Mouse (Mus musculus): ENCODE results near the gene Plekha5.
"Not testable (repeated sequence)": the region's sequence is repeated elsewhere in the genome, so short reads cannot be mapped to it uniquely, and the experiment has no call there.

Plekha5 gene

GRCm38 (mm10) chr6:140580170-140580569, 156.3 kb downstream of the Plekha5 start:
- no peak for DNase-seq

GRCm38 (mm10) chr6:140586714-140587259, 162.9 kb downstream of the Plekha5 start:
- no peak for DNase-seq

DNA sequence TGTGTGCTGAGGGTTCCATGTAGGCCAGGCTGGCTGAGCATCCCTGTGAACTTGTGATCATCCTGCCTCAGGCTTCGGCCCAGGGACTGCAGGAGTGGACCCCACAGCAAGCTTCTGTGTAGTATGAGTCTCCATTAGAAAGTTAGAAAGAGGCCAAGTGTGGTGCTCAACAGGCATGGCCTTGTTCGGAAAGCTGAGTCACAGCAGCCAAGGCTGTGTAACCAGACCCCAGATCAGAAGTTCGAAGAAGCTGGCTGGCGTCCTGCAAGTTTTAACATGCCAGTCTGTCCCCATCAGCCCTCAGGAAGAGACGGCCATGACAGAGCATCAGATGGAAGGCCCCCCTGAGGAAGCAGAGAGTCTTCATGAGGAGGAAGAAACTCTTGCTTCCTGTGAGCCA, 167.5 kb downstream of the Plekha5 start:
- no peak for DNase-seq

GRCm38 (mm10) chr6:140592713-140593112, 168.9 kb downstream of the Plekha5 start:
- no peak for DNase-seq

DNA sequence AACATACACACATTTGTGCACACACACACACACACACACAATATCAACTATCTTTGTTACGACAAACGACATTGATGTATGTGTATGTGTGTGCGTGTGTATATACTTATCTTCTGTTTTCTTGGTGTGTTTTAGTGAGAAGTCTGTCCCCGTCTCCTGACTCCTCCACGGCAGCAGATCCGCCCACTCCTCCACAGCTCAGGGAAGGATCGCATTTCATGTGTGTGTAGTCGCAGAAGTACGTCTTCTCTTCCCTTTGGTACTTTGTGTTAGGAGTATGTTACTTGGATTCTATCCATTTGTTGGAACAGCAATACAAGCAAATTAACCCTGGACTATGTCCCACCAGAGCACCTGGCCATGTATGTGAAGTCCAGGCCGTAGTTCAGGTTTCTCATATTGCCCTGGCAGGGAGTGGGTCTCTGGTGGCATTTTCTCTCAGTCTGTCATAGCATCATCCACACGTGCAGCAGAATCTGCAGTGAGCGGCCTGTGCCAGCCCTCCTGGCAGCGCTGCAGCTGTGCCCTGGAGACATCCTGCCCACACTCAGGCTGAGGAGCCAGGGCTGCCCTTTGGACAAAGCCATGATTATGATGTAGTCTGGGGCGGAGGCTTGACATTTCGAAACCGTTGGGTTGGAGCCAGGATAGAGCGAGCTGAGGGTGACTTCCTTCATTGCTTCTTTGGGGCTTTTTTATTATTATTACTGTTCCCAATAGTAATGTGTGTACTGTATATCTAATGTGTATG, 169.7 kb downstream of the Plekha5 start:
- peak; percentile 82 for DNase-seq

GRCm38 (mm10) chr6:140595551-140595950, 171.7 kb downstream of the Plekha5 start:
- DNase-seq: peak; percentile 39

- DNase-seq: no peak
Observed at GRCm38 (mm10) chr6:140597381-140598329, 173.8 kb downstream of the Plekha5 start.

GRCm38 (mm10) chr6:140598516-140598915, 174.7 kb downstream of the Plekha5 start:
- no peak for DNase-seq

GRCm38 (mm10) chr6:140599337-140599736, 175.5 kb downstream of the Plekha5 start:
- DNase-seq: no peak

- DNase-seq: not testable (repeated sequence)
Observed at GRCm38 (mm10) chr6:140600671-140601070, 176.8 kb downstream of the Plekha5 start.

DNA sequence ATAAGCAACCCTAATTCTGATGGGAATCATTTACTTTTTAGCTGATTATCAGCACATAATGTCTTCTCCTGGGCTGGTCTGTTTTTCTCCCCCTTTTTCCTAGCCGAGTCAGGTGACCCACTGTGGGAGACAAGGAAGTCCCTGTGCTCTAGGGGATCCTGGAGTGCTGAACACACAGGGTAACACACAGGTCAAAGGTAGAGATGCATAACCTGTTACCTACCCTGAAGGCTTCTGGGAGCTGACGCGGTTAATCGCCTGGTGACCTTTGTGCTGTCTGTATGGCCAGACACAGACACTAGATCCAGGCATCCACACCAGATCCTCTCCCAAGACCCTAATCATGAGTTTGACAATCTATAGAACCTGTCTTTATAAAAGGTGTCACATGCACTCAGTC, 177.3 kb downstream of the Plekha5 start:
- DNase-seq: peak; percentile 39

- no peak for DNase-seq
Observed at GRCm38 (mm10) chr6:140603228-140603944, 179.5 kb downstream of the Plekha5 start.

DNA sequence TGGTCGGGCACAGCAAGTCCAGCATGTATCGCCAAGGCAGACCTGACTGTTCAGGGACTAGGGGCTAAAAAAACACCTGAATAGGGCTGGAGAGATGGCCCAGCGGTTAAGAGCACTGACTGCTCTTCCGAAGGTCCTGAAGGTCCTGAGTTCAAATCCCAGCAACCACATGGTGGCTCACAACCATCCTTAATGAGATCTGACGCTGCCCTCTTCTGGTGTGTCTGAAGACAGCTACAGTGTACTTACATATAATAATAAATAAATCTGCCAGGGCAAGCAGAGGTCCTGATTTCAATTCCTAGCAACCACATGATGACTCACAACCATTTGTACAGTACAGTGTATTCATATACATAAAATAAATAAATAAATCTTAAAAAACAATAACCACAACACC, 181.3 kb downstream of the Plekha5 start:
- not testable (repeated sequence) for DNase-seq

DNA sequence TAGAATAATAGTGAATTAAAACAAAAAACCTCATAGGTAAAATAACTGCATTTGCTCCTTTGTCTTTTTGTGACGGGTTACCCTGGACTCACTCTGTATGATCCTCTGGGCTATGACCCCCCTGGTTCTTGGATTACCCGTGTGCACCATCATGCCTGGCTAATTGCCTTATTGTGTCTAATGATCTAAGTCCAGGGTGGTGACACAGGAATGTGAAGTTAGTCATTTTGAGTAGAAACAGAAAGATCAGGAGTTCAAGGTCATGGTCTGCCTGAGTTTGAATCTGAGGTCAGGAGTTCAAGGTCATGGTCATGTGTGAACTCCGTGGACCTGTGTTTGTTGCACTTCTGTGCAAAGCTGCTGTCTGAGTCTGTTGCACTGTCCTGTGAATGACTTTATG, 181.9 kb downstream of the Plekha5 start:
- no peak for DNase-seq

DNA sequence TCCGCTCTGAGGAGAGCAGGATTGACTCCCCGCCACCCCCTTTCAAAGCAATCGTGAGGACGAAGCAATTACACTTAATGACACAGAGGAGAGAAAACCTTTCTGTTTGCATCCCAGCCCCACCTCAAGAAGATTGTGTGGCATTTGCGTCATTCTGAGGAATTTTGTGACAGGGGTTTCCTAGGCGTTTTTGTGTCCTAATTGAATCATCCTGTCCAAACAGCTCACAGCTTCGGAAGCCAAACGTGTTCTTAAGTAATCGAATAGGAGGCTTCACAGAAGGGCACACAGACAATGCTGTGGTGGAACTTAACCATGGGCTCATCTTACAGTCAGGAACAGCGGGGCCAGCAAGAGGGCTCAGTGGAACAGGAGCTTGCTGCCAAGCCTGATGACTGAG, 182.7 kb downstream of the Plekha5 start:
- no peak for DNase-seq

DNA sequence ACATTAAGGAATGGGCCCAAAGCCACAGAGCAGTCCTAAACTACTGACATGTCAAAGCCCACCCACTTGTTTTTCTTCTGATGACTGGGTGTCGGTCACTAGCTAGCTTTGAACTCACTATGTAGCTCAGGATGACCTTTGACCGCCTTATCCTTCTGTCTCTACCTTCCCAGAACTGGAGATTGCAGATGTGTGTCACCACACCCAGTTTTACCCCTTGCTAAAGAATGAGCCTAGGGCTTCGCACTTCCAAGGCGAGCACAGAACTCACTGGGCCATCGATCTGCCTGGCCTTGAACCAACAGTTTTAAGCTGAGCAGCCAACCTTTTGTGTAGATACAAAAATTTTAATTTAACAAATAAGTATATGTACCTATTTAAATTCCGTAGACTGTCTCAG, 184.8 kb downstream of the Plekha5 start:
- no peak for DNase-seq

GRCm38 (mm10) chr6:140609533-140609932, 185.7 kb downstream of the Plekha5 start:
- DNase-seq: no peak

DNA sequence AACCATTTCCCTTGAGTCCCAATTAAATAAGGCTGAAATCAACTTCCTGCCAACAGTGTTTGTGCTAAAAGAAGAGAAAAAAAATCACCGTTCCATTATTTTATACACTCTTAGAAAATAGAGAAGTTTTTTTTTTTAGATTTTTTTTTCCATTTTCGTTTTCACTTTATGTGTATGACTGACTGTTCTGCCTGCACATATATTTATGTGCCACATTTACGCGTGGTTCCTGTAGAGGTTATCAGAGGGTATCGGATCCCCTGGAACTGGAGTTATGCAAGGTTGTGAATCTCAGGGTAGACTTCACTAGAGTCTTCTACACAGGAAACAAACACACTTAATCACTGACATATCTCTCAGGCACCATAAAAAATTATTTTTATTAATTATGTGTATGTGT, 186.3 kb downstream of the Plekha5 start:
- no peak for DNase-seq

- no peak for DNase-seq
Observed at GRCm38 (mm10) chr6:140611282-140611681, 187.4 kb downstream of the Plekha5 start.

DNA sequence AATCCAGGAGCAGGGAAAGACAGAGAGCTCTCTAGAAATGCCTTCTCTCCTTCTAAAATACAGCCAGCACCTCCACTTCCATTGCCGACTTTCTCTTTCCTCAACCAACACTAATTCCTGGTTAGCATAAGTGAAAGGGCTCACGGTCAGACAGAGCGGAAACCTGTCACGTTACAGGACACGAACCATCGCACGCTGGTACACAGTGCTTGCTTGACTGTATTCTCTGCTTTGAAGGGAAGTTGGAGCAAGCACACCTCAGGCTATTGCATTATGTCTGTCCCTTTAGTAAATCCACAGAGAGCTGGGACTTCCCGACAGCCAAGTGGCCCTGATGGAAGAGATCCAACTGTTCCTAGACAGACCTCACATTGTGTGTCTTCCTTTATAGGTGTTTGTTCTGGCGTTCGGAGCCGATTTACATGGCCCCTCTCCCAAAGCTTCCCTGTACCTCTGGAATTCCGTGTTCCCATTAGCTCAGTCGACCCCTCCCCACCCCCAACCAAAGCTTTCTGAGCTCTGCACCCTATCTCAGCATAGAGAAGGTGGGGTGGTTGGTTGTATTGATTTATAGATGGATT, 188.1 kb downstream of the Plekha5 start:
- DNase-seq: no peak

DNA sequence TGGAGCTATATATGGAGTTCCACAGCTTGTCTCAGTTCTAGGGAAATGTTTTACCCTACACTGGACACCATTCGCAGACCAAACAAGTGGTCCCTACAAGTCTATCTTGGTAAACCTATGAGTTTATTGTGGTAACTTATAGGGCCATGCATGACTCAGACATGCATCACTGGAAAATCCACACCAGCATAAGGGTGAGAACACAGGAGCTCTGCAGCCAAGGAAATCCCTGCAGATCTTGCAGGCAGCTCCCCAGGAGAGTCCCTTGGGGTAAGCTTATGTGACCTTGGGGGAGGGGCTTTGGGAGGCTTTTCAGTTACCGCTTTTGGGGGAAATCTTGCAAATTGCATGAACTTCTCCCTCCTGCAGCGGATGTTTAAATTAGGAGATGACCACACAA, 190.0 kb downstream of the Plekha5 start:
- DNase-seq: no peak

DNA sequence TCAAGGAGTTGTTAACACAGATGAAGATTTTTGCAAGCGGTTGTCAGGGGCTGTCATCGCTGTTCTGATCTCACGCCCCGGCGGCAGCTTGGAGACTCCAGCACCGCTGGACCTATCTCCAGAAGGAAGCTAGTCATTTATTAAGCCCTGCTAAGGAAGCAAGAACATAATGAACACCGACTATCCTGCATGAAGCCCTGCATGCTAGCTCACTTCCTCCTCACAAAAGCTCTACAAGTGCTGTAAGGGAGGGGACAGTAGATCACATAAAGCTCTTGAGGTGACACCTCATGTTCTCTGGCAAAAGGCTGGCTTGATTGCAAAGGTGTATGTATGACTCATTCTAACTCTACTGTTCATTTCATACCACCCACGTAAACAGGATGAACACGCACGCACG, 190.9 kb downstream of the Plekha5 start:
- peak; percentile 43 for DNase-seq

Data from kidney, postnatal 14 days (tissue).